Mouse (Mus musculus) left cerebral cortex, adult 18-20 months (tissue): ENCODE results near the gene Gadl1. TPM values are rescaled to one million over a fixed set of nuclear protein-coding genes. Genes with fewer than 3 reads are reported as not detected.
"Not testable (repeated sequence)": the region's sequence is repeated elsewhere in the genome, so short reads cannot be mapped to it uniquely, and the experiment has no call there.

Experiments used
- DNase-seq, 2 experiments: peaks; one replicate each; pipeline ENCODE4 v3.0.0; 2021 to 2022; ENCODE audit warnings: low spot score in 2 of 2, mixed read lengths in 1 of 2
- total RNA-seq, 2 experiments: library from RNA; stranded (reverse); gene quantifications; 2 replicates each; pipeline ENCODE4 v1.2.3; 2021

The Gadl1 gene
- total RNA-seq, 2 experiments from 2014 or later: 0.60 to 1.2 TPM

GRCm38 (mm10) chr9:116016221-116016620 is 107.0 kb downstream of the Gadl1 start:
- no peak for DNase-seq

- DNase-seq: no peak
Measured at GRCm38 (mm10) chr9:116017091-116017490, 107.8 kb downstream of the Gadl1 start.

- DNase-seq: no peak
Measured at GRCm38 (mm10) chr9:116018586-116018985, 109.3 kb downstream of the Gadl1 start.

GRCm38 (mm10) chr9:116025371-116025770 is 116.1 kb downstream of the Gadl1 start:
- no peak for DNase-seq

- DNase-seq: no peak
Measured at GRCm38 (mm10) chr9:116029076-116029475, 119.8 kb downstream of the Gadl1 start.

GRCm38 (mm10) chr9:116032711-116033110 is 123.5 kb downstream of the Gadl1 start:
- no peak for DNase-seq

- DNase-seq: no peak
Measured at GRCm38 (mm10) chr9:116038275-116038674, 129.0 kb downstream of the Gadl1 start.

- DNase-seq: no peak
Measured at GRCm38 (mm10) chr9:116039981-116040380, 130.7 kb downstream of the Gadl1 start.

- not testable (repeated sequence) for DNase-seq
Measured at GRCm38 (mm10) chr9:116040852-116041251, 131.6 kb downstream of the Gadl1 start.

GRCm38 (mm10) chr9:116041369-116041768 is 132.1 kb downstream of the Gadl1 start:
- DNase-seq: no peak

- peak; percentile 93 to 95 for DNase-seq
Measured at GRCm38 (mm10) chr9:116041787-116042186, 132.5 kb downstream of the Gadl1 start.

- DNase-seq: no peak
Measured at GRCm38 (mm10) chr9:116049985-116050384, 140.7 kb downstream of the Gadl1 start.

GRCm38 (mm10) chr9:116053976-116054375 is 144.7 kb downstream of the Gadl1 start:
- no peak for DNase-seq

- no peak for DNase-seq
Measured at GRCm38 (mm10) chr9:116058475-116058874, 149.2 kb downstream of the Gadl1 start.

- DNase-seq: peak in 1 of 2 experiments; percentile 5
Measured at GRCm38 (mm10) chr9:116059156-116059555, 149.9 kb downstream of the Gadl1 start.

GRCm38 (mm10) chr9:116060691-116061090 is 151.4 kb downstream of the Gadl1 start:
- no peak for DNase-seq

- no peak for DNase-seq
Measured at GRCm38 (mm10) chr9:116064774-116065173, 155.5 kb downstream of the Gadl1 start.

- not testable (repeated sequence) for DNase-seq
Measured at GRCm38 (mm10) chr9:116071561-116071960, 162.3 kb downstream of the Gadl1 start.

- DNase-seq: no peak
Measured at GRCm38 (mm10) chr9:116076163-116076562, 166.9 kb downstream of the Gadl1 start.

GRCm38 (mm10) chr9:116076946-116077345 is 167.7 kb downstream of the Gadl1 start:
- no peak for DNase-seq

GRCm38 (mm10) chr9:116077419-116077818 is 168.2 kb downstream of the Gadl1 start:
- no peak for DNase-seq

GRCm38 (mm10) chr9:116081781-116082180 is 172.5 kb downstream of the Gadl1 start:
- no peak for DNase-seq

GRCm38 (mm10) chr9:116083300-116083699 is 174.0 kb downstream of the Gadl1 start:
- DNase-seq: no peak
